Mouse (Mus musculus): Measurements from ENCODE around the gene Cd300c. TPM values are rescaled to one million over a fixed set of nuclear protein-coding genes. Genes with fewer than 3 reads are reported as not detected.
"Not testable (repeated sequence)": the region's sequence is repeated elsewhere in the genome, so short reads cannot be mapped to it uniquely, and the experiment has no call there.

The Cd300c gene
- 3.5 TPM in 1 of 3 replicates, not detected in the others for total RNA-seq (2017)

DNA sequence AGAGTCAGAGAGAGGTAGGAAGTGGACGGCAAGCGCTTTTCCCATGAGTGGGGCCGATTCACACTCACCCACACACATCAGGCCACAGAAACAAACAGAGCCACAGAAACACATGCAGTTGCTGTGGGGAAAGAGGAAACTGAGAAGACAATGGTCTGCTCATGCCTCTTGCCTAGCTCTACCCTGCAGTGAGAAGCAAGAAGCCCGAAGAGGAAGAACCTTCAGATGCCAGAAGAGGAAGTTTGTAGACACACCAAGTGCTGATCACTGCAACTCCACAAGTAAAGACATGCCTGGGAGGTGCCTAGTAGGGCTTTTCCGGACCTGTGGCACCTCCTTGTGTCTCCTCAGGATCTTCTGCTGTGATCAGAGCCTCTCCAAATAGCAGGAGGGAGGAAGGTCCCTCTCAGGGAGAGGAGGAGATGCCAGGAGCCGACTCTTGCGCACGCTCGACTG is at the start of gene Cd300c:
Cd300c (minus strand) TSS at position 406 of the 456 bp plus-strand sequence.
- peak; percentile 94 for ATAC-seq (replicated peaks; ENCODE audit: insufficient number of reproducible peaks, low FRiP score, low TSS enrichment, poor library complexity, severe bottlenecking)

DNA sequence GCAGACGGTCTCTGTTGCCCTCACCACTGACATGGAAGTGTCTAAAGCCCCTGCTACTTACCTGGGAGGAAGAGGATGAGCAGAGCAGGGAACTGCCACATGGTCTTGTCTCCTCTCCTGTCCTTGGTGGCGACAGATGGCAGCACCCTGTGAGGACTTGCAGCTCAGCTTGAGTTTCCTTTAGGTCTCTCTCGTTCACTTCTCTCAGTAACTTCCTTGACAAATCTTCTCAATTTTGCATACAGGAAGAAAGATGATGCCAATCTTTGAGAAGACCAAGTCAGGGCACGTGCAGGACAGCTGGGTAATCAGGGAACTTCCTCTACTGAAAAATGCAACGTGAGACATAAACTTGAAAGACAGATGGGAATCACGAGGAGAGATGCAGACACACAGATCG is 47.1 kb upstream of the Cd300c start, which contains the start of gene Cd300ld2:
Cd300ld2 (minus strand) TSS at position 101 of the 400 bp plus-strand sequence.
- not testable (repeated sequence) for ATAC-seq (replicated peaks; ENCODE audit: insufficient number of reproducible peaks, low FRiP score, low TSS enrichment, poor library complexity, severe bottlenecking)

DNA sequence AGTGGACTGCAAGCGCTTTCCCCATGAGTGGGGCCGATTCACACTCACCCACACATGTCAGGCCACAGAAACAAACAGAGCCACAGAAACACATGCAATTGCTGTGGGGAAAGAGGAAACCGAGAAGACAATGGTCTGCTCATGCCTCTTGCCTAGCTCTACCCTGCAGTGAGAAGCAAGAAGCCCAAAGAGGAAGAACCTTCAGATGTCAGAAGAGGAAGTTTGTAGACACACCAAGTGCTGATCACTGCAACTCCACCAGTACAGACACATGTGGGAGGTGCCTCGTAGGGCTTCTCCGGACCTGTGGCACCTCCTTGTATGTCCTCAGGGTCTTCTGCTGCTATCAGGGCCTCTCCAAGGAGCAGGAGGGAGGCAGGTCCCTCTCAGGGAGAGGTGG is 35.1 kb upstream of the Cd300c start:
- ATAC-seq (replicated peaks; ENCODE audit: insufficient number of reproducible peaks, low FRiP score, low TSS enrichment, poor library complexity, severe bottlenecking) = peak; percentile 74

DNA sequence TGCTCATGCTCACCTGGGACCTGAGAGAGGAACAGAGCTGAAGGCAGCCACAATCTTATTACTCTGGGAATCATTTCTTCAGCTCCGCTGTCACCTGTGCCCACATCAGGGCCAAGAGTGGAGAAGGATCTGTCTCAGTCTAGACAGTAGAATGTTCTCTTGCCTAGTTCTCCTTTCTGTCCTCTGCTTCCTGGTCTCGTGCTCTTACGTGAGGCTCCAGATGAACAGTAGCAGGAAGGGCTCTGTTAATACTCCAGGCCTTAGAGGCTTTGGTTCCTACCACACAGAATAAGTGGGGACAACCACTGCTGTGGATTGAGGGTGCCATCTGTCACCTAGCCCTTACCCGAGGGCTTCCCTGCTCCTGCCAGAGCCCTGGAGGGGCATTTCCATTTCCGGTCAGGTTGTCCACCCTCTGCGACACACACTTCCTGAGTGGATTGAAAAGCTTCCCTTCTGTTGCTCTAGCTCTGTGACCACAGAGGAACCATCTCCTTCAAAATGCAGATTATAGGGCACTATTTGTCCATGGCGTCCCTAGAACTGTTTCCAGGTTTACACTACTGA is 32.6 kb upstream of the Cd300c start, which contains the start of gene Cd300c2:
Cd300c2 (minus strand) TSS at position 407 of the 567 bp plus-strand sequence.
- peak; percentile 48 for ATAC-seq (replicated peaks; ENCODE audit: insufficient number of reproducible peaks, low FRiP score, low TSS enrichment, poor library complexity, severe bottlenecking)

DNA sequence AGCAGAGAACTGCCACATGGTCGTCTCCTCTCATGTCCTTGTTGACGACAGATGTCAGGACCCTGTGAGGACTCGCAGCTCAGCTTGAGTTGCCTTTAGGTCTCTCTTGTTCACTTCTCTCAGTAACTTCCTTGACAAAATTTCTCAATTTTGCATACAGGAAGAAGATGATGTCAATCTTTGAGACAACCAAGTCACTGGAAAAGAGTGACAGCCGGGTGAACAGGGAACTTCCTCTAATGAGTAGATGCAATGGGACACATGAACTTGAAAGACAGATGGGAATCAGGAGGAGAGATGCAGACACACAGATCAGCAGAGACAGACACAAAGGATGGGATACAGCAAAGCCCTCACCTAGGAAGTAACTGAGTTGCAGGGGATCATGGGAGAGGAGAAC is 20.8 kb upstream of the Cd300c start, which contains the start of gene Cd300ld:
Cd300ld (minus strand) TSS at position 130 of the 400 bp plus-strand sequence.
- peak; percentile 64 for ATAC-seq (replicated peaks; ENCODE audit: insufficient number of reproducible peaks, low FRiP score, low TSS enrichment, poor library complexity, severe bottlenecking)

DNA sequence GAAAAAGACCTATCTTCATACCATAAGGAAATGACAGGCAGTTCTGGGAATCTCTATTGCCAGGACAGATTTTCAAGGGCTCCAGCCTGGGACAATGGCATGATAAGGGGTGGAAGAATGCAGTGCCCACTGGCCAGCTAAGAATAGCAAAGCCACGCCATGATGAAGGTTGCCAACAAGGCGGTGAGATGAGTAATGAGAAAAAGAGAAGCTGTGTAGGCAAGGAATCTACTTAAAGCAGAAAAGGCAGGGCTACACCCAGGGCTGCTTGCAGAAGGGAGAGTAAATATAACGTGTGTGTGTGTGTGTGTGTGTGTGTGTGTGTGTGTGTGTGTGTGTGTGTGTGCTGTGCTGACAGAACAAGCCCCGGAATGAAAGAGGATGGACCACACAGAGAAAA is 12.9 kb upstream of the Cd300c start:
- ATAC-seq (replicated peaks; ENCODE audit: insufficient number of reproducible peaks, low FRiP score, low TSS enrichment, poor library complexity, severe bottlenecking) = peak; percentile 93

DNA sequence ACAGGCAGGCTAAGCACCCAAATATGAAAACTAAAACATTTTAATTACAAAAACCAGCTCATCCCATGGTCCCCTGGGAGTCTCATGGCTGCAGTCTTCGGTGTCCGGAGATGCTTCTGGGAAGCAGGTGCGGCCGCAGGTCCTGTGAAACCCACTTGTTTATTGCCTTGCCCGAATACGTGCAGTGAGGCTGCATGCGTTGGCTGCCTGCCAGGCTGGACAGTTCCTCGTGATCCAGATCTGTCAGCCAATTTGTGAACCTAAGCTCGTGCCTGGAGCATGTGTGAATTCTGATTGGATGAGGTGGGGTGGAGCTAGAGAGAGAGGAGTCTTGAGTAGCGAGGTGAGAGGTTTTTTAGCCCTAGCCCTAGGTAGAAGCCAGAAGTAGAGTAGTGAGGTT is 3.8 kb upstream of the Cd300c start:
- ATAC-seq (replicated peaks; ENCODE audit: insufficient number of reproducible peaks, low FRiP score, low TSS enrichment, poor library complexity, severe bottlenecking) = no peak

DNA sequence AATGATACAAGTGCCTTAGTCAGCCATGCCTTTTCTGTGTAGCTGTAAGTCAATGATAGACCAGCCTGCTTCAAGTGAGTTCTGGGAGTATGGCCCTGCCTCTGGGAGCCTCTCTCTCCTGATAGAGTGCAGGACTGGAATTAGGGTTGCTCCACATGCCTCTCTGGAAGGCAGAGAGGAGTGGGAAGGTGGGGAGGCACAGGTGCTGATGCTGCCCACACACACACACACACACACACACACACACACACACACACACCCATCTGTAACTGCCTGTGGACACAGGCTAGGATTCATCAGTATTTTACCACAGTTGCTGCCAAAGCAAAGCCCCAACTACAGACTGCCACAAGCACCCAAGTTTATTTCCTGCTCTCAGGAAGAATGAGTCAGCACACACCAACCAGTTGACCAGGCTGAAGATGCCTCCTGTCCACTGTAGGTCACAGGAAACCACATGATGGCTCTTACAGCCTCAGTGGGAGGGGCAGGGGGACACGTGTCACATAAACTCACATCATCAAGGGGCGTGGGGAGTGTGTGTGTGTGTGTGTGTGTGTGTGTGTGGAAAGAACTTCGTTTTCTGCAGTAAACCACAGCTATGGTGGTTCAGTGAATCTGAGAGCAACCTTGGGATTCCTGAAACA is 3.7 kb downstream of the Cd300c start:
- peak; percentile 80 for ATAC-seq (replicated peaks; ENCODE audit: insufficient number of reproducible peaks, low FRiP score, low TSS enrichment, poor library complexity, severe bottlenecking)

DNA sequence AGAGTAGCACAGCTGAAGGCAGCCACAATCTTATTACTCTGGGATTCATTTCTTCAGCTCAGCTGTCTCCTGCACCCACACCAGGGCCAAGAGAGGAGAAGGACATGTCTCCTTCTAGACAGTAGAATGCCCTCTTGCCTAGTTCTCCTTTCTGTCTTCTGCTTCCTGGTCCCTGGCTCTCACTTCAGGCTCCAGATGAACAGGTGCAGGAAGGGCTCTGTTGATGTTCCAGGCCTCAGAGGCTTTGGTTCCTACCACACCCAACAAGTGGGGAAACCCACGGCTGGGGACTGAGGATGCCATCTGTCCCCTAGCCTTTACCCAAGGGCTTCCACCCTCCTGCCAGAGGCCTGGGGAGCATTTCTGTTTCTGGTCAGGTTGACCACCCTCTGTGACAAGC is 8.6 kb downstream of the Cd300c start:
- peak; percentile 62 for ATAC-seq (replicated peaks; ENCODE audit: insufficient number of reproducible peaks, low FRiP score, low TSS enrichment, poor library complexity, severe bottlenecking)

DNA sequence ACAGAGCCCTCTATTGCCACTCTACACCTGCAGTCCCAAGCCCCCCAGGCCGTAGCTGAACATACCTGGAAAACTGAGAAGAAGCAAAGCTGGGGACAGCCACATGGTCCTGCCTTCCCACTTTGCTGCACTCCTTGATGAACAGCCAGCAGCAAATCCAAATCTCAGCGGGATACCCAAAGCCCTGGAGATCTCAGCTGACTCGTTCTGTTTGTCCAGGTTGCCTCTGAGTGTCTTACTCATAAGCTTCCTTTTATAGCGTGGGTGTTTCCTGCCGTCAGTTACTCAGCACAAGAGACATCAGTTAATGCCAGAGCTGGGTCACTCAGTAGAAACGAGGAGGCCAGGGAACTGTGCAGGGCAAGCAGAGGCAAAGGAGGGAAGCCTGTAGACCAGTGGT is 34.8 kb downstream of the Cd300c start, which contains the start of gene Cd300lb:
Cd300lb (minus strand) TSS at position 243 of the 400 bp plus-strand sequence.
- ATAC-seq (replicated peaks; ENCODE audit: insufficient number of reproducible peaks, low FRiP score, low TSS enrichment, poor library complexity, severe bottlenecking) = peak; percentile 42

DNA sequence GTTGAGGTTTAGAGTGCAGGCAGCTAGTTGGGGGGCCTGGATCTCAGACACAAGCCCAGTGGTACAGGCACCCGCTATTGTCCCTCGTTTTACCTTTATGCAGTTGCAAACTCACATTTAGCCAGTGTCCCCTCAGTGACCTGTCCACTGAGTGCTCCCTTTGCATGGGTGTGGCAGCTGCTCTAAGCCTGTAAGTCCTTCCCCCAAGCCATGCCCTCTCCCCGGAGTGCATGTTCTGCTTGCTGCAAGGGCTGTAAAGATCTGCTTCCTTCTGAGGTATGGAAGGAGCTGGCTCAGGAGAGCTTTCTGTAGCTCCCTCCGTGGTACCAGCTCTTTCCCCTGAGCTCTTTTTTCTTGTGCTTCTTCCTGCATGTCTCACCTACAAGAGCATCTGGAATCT is 35.4 kb downstream of the Cd300c start:
- ATAC-seq (replicated peaks; ENCODE audit: insufficient number of reproducible peaks, low FRiP score, low TSS enrichment, poor library complexity, severe bottlenecking) = peak; percentile 73

DNA sequence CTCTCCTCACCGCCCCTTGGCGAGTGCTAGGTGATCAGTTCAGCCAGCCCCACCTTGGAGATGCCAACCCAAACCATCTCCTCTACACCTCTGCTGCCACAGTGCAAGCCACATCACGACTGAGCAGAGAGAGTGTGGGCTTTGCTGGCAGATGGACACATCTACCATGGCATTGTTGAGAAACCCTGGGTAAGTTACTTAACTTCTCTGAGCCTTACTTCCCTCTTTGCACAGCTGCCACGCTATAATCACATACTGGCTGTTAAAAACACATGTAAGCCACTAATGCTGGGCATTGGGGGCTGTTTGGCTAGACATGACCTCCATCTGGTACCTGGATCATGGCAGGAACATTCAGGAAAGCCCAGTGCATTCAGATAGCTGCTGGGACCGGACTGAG is 37.9 kb downstream of the Cd300c start:
- ATAC-seq (replicated peaks; ENCODE audit: insufficient number of reproducible peaks, low FRiP score, low TSS enrichment, poor library complexity, severe bottlenecking) = peak; percentile 79

DNA sequence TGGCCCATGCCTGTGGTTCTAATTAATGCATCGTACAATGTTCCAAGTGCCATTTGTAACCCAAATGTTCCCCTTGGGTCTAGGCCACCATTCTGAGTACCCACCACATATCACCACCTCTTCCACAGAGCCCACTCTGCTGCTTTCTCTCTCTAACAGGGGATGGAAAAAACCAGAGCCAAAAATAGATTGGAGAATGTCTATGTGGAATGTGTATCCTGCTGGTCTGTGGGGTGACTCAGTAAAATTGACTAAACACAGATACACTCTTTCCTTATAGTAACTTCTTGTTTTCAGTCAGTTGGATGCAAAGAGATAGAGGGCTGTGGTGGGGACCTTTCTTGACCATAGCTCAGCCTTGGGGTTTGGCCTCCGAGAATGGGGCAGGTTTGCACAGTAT is 39.4 kb downstream of the Cd300c start:
- no peak for ATAC-seq (replicated peaks; ENCODE audit: insufficient number of reproducible peaks, low FRiP score, low TSS enrichment, poor library complexity, severe bottlenecking)

DNA sequence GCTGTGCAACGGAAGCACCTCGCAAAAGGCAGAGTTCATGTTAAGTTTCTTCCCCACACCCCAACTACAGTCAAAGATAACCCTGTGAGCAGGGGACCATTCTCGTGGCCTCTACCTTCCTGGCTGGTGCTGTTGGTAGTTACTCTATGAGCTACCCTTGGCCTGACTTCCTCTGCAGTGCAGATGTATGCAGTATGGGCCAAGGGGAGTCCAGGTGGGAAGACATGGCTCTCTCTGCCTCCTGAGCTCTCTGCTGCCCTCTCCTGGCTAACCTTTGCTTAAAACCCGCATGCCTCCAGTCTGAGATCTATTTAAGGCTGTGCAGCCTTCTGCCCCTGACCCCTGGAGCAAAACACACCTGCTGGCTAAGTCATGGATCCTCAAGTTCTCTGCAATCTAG is 45.0 kb downstream of the Cd300c start:
- peak; percentile 45; the same call in 1 of the 2 replicates for ATAC-seq (replicated peaks; ENCODE audit: insufficient number of reproducible peaks, low FRiP score, low TSS enrichment, poor library complexity, severe bottlenecking)

DNA sequence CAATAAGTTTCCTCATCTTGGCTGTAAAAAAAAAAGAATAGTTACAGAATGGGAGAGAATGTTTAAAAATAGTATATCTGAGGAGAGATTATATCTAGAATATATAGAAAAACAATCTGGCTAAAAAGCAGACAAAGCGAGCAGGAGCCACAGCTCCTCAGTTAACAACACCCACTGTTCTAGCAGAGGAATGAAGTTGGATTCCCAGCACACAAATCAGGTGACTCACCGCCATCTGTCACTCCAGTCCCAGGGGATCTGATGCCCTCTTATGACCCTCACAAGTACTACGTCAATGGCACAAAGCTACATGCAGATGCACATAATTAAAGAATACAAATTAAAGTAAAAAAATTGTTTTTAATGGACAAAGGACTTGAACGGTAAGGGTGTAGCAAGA is 46.5 kb downstream of the Cd300c start:
- ATAC-seq (replicated peaks; ENCODE audit: insufficient number of reproducible peaks, low FRiP score, low TSS enrichment, poor library complexity, severe bottlenecking) = no peak

DNA sequence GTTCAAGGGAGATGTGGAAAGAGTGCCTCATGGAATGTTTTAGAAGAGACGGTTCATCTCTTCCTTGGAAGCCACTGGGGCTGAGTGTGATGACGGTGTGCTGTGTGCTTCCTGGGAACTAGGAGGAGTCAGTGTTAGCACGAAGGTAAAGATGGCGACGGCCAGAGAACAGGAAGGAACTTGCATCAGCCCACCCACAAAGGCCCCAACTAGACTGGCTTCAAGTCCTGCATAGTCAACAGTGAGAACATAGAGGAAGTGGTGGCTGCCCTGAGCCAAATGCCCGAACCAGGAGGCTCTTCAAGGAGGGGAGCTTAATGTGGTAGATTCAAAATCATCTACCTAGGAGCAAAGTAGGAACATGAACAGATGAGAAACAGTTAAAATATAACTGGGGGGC is 51.8 kb downstream of the Cd300c start:
- ATAC-seq (replicated peaks; ENCODE audit: insufficient number of reproducible peaks, low FRiP score, low TSS enrichment, poor library complexity, severe bottlenecking) = peak; percentile 49

DNA sequence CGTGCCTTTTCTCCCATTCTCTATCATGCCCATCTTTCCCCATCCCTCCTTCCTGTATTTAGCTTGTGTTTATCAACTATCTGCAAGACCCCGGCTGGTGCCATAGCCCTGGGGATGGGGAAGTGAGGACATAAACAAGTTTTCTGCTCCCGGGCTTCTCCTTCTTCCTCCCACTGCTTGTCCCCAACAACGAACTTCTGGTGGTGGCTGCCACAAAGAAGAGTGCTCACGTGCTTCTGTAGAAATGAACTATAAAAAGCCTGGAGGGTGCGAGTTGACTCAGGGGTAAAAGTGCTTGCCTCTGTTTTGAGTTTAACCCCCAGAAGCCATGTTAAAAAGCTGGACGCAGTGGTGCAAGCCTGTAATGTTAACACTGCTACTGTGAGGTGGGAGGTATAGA is 54.0 kb downstream of the Cd300c start:
- peak; percentile 4; the same call in 1 of the 2 replicates for ATAC-seq (replicated peaks; ENCODE audit: insufficient number of reproducible peaks, low FRiP score, low TSS enrichment, poor library complexity, severe bottlenecking)

DNA sequence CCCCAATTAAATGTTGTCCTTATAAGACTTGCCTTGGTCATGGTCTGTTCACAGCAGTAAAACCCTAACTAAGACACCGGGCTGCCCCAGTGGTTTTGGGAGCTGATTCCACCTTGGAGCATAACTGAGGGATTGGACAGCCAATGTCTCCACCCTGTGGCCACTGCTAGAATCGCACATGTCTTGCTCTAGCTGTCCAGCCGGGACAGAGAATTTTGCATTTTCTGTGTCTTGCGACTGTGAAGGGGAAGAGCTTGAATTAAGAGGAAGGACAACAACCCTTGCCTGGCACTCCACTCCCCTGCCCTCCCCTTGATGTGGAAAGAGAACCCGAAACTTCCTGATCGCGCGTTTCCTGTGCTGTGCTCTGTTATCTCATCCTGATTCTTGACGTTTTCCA is 56.1 kb downstream of the Cd300c start:
- peak; percentile 70 for ATAC-seq (replicated peaks; ENCODE audit: insufficient number of reproducible peaks, low FRiP score, low TSS enrichment, poor library complexity, severe bottlenecking)

DNA sequence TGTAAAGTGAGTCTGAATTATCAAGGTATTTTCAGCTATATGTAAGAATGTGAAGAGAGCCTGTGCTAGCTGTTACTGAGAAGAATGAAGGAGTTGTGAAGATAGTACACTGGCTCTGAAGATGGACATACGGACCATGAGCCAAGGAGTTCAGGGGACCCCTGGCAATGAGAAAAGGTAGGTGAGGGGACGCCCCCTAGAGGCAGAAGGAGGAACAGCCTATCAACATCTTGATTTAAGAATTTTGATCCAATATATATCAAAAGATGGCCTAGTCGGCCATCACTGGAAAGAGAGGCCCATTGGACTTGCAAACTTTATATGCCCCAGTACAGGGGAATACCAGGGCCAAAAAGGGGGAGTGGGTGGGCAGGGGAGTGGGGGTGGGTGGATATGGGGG is 59.4 kb downstream of the Cd300c start:
- not testable (repeated sequence) for ATAC-seq (replicated peaks; ENCODE audit: insufficient number of reproducible peaks, low FRiP score, low TSS enrichment, poor library complexity, severe bottlenecking)

DNA sequence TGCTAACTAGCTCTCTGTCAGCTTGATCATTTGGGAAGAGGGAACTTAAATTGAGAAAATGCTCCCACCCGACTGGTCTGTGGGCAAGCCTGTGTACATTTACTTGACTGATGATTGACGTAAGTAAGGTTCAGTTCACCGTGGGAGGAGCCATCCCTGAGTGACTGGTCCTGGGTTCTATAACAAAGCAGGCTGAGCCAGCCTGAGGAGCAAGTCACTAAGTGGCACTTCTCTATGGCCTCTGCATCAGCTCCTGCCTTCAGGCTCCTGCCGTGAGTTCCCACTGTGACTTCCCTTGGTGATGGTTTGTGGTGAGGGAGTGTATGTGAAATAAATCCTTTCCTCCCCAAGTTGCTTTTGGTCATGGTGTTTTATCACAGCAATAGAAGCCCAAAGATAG is 60.9 kb downstream of the Cd300c start:
- peak; percentile 52 for ATAC-seq (replicated peaks; ENCODE audit: insufficient number of reproducible peaks, low FRiP score, low TSS enrichment, poor library complexity, severe bottlenecking)

Measured in monocyte, adult 5-6 weeks (primary cell).